27 mouse cellular contexts compared by ENCODE assay signal in genomic region chr17:81385476-81385875, GRCm38 (mm10). TPM values are rescaled to one million over a fixed set of nuclear protein-coding genes. Genes with fewer than 3 reads are reported as not detected.
DNase-seq lines count a peak whose midpoint lies in the region; ATAC-seq and TF ChIP-seq lines count a peak whose summit lies in the region.
"Had no signal": no experiment of that assay in that cellular context is flagged by ENCODE, and none has a peak within 500 bp of the region (broad histone marks: within the 10 kb centered on the region; RNA-seq: fewer than 3 reads in every experiment).

No protein-coding gene starts in this region.

- peak; percentile 95 for TF ChIP-seq EP300 in liver, postnatal 0 days (IDR thresholded peaks at IDR 0.05; ENCODE audit: low read depth)

- intact Hi-C loops in heart, postnatal 36 days (cut with DNase I), result no loop called here

- H3K4me2 ChIP-seq in liver, postnatal 0 days (ENCODE audit: low read depth, low read length), result no peak overlapping the region
- H3K4me2 ChIP-seq in liver, embryonic 11.5 days, result no peak overlapping the region
- H3K4me2 ChIP-seq: embryonic facial prominence, embryonic 12.5 days; forebrain, embryonic 13.5 days; forebrain, embryonic 15.5 days had no signal

- WGBS in liver, postnatal 0 days (ENCODE audit: insufficient replicate concordance), result 75% methylated on average over 5 of the region's 5 CpGs
- 86% methylated on average over 5 of the region's 5 CpGs for WGBS in liver, embryonic 11.5 days

- H3K27ac ChIP-seq in liver, postnatal 0 days (ENCODE audit: low read depth), result peak overlapping the region; percentile 44; the same call in 1 of the 2 replicates
- no peak overlapping the region for H3K27ac ChIP-seq in liver, embryonic 11.5 days (ENCODE audit: low read depth, low read length)
- H3K27ac ChIP-seq: embryonic facial prominence, embryonic 10.5 days; embryonic facial prominence, embryonic 12.5 days; forebrain, embryonic 13.5 days; forebrain, embryonic 15.5 days had no signal

- no peak for TF ChIP-seq CTCF in liver, postnatal 0 days (IDR thresholded peaks at IDR 0.05; ENCODE audit: low read depth)

- no peaks in the 10 kb centered on the region for H3K36me3 ChIP-seq in liver, postnatal 0 days (replicated peaks; ENCODE audit: insufficient read depth, low read length)
- H3K36me3 ChIP-seq in liver, embryonic 11.5 days (ENCODE audit: control insufficient read depth, insufficient read depth, low read length), result no peaks in the 10 kb centered on the region
- H3K36me3 ChIP-seq: embryonic facial prominence, embryonic 10.5 days; embryonic facial prominence, embryonic 12.5 days; G1E had no signal

- no peak overlapping the region for H3K4me3 ChIP-seq in liver, postnatal 0 days (ENCODE audit: low read depth, low read length)
- H3K4me3 ChIP-seq in liver, embryonic 11.5 days (ENCODE audit: low read depth, low read length), result no peak overlapping the region
- H3K4me3 ChIP-seq: embryonic facial prominence, embryonic 10.5 days; embryonic facial prominence, embryonic 12.5 days; forebrain, embryonic 13.5 days; forebrain, embryonic 15.5 days had no signal

- no peak overlapping the region for H3K9ac ChIP-seq in liver, postnatal 0 days (replicated peaks)
- no peak overlapping the region for H3K9ac ChIP-seq in liver, embryonic 11.5 days (ENCODE audit: low read depth, low read length)
- H3K9ac ChIP-seq: embryonic facial prominence, embryonic 12.5 days; forebrain, embryonic 13.5 days; forebrain, embryonic 15.5 days had no signal

- peak; percentile 95 for ATAC-seq in liver, postnatal 0 days
- no peak for ATAC-seq in liver, embryonic 11.5 days (replicated peaks; ENCODE audit: low FRiP score)
- ATAC-seq: activated CD4-positive, CD25-positive, alpha-beta regulatory T cell, adult 4 months; CD4-positive, CD25-positive, alpha-beta regulatory T cell, adult 4 months; forebrain, embryonic 13.5 days; forebrain, embryonic 15.5 days; Patski had no signal

- H3K4me1 ChIP-seq in liver, postnatal 0 days (ENCODE audit: insufficient read depth), result no peaks in the 10 kb centered on the region
- no peaks in the 10 kb centered on the region for H3K4me1 ChIP-seq in liver, embryonic 11.5 days (replicated peaks; ENCODE audit: control insufficient read depth, insufficient read depth, low read length)
- H3K4me1 ChIP-seq: embryonic facial prominence, embryonic 10.5 days; embryonic facial prominence, embryonic 12.5 days; forebrain, embryonic 13.5 days; forebrain, embryonic 15.5 days had no signal

- H3K9me3 ChIP-seq in liver, postnatal 0 days (ENCODE audit: low read length), result no peaks in the 10 kb centered on the region
- H3K9me3 ChIP-seq in liver, embryonic 11.5 days (ENCODE audit: control insufficient read depth, low read length), result no peaks in the 10 kb centered on the region
- H3K9me3 ChIP-seq: embryonic facial prominence, embryonic 10.5 days; embryonic facial prominence, embryonic 12.5 days; forebrain, embryonic 13.5 days; forebrain, embryonic 15.5 days had no signal

- H3K27me3 ChIP-seq in liver, postnatal 0 days (ENCODE audit: insufficient read depth, low read length), result no peaks in the 10 kb centered on the region
- no peaks in the 10 kb centered on the region for H3K27me3 ChIP-seq in liver, embryonic 11.5 days (replicated peaks; ENCODE audit: control insufficient read depth, insufficient read depth, low read length)
- H3K27me3 ChIP-seq: CH12.LX; embryonic facial prominence, embryonic 12.5 days; forebrain, embryonic 13.5 days; forebrain, embryonic 15.5 days had no signal

- peak; percentile 74 for DNase-seq in heart, adult 11 months
- no peak for DNase-seq in heart, postnatal 36 days
- DNase-seq in liver, postnatal 0 days, result no peak
- DNase-seq in liver, embryonic 11.5 days (ENCODE audit: low spot score), result no peak
- DNase-seq in lung, postnatal 25 days (ENCODE audit: low spot score), result peak; percentile 10
- no peak for DNase-seq in lung, postnatal 36 days
- DNase-seq: adrenal gland, adult 8-10 months; adrenal gland, postnatal 14 days; adrenal gland, postnatal 36 days; B cell, adult 2 months; cerebellum, adult 11-12 months; cerebellum, postnatal 10 days; cerebellum, postnatal 25 days had no signal

RNA-seq across cellular contexts. Expression of gene Gm11096, which starts 56.1 kb away (rescaled TPM):
- total RNA-seq in heart, postnatal 36 days (2021), result not detected
- polyA plus RNA-seq in liver, postnatal 0 days (2015; fragmentation: Nextera tagmentation; extraction: Ambion mirVana), result not detected in 2 replicates
- polyA plus RNA-seq in liver, embryonic 11.5 days (2014; fragmentation: Nextera tagmentation; extraction: Ambion mirVana), result not detected in 2 replicates
- total RNA-seq: adrenal gland, adult 18-20 months; adrenal gland, adult 8-10 months; adrenal gland, postnatal 14 days; adrenal gland, postnatal 36 days; CH12.LX; G1E had no signal
- polyA plus RNA-seq: activated CD4-positive, CD25-positive, alpha-beta regulatory T cell, adult 4 months; CD4-positive, CD25-positive, alpha-beta regulatory T cell, adult 4 months; cerebellum, adult 2 months; cortical plate, adult 2 months; embryonic facial prominence, embryonic 10.5 days; embryonic facial prominence, embryonic 12.5 days; embryonic facial prominence, embryonic 14.5 days; forebrain, embryonic 11.5 days; forebrain, embryonic 13.5 days; forebrain, embryonic 15.5 days; G1E; Patski had no signal

Comparison
In these comparisons a context has a peak if more than half of its experiments do, and no peak if none do; other contexts are left out.
1. DNase-seq: peak in heart, adult 11 months (single experiment) and lung, postnatal 25 days (single experiment); none in heart, postnatal 36 days (0 of 2), liver, postnatal 0 days (single experiment), liver, embryonic 11.5 days (single experiment) and lung, postnatal 36 days (single experiment).